Mouse (Mus musculus): ENCODE data around the gene Rara.
"Not testable (repeated sequence)": the region's sequence is repeated elsewhere in the genome, so short reads cannot be mapped to it uniquely, and the experiment has no call there.

DNA sequence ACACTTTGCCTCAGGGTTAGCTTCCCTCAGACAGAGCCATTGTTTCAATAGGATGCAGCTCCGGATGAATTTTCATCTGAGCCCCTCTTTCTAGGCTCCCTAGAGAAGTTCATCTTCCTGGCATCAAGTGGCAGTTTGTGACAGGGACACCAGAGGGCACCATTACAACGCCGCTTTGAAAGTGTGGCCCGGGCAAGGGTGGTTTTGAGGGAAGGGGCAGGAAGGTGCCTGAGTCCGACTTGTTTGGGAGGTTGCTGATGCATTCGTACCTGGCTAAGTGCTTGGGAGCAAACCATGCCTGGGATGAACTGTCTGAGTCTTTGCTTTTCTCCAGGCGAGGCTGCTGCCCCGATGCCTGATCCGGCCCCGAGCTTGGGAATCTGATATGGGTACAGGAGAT is 5.3 kb upstream of the Rara start:
- peak; percentile 90 for TF ChIP-seq CTCF (IDR thresholded peaks at IDR 0.05; ENCODE audit: low read depth)
- not testable (repeated sequence) for TF ChIP-seq EP300 (optimal IDR thresholded peaks at IDR 0.05)

Data from stomach, postnatal 0 days (tissue).